Mouse (Mus musculus) forebrain, embryonic 11.5 days (tissue): Measurements from ENCODE around the gene Hrasls5. TPM values are rescaled to one million over a fixed set of nuclear protein-coding genes. Genes with fewer than 3 reads are reported as not detected.
A peak's percentile ranks its signal among the peaks of the same experiment; 100 is the strongest.

Experiments used
- ATAC-seq: fragments of 200-750 bp; cut with Nextera tagmentation; replicated peaks from 2 replicates; pipeline ENCODE4 v1.8.0; 2017; ENCODE audit warnings: moderate TSS enrichment; ENCODE audit not compliant: low FRiP score
- DNase-seq: peaks from one replicate; pipeline ENCODE4 v3.0.0-alpha.2; 2017; ENCODE audit warnings: low spot score
- H3K27ac ChIP-seq: fragments of 300-500 bp; sonication (generic); 2 replicates; pipeline ENCODE4 v1.5.1; 2014; ENCODE audit warnings: low read depth, low read length
- H3K27me3 ChIP-seq: fragments of 300-500 bp; sonication (generic); 2 replicates; pipeline ENCODE4 v1.6.1; 2014; ENCODE audit warnings: mild to moderate bottlenecking, low read length, mixed read lengths; ENCODE audit not compliant: control insufficient read depth, insufficient read depth
- H3K36me3 ChIP-seq: fragments of 300-500 bp; sonication (generic); 2 replicates; pipeline ENCODE4 v1.6.1; 2014; ENCODE audit warnings: mild to moderate bottlenecking, low read length, moderate library complexity, mixed read lengths; ENCODE audit not compliant: control insufficient read depth, insufficient read depth
- H3K4me1 ChIP-seq: fragments of 300-500 bp; sonication (generic); replicated peaks from 2 replicates; pipeline ENCODE4 v1.6.1; 2014; ENCODE audit warnings: low read length, mixed read lengths; ENCODE audit not compliant: control insufficient read depth, insufficient read depth
- H3K4me2 ChIP-seq: fragments of 300-500 bp; sonication (generic); 2 replicates; pipeline ENCODE4 v1.6.1; 2014; ENCODE audit warnings: low read depth, mild to moderate bottlenecking, low read length, moderate library complexity, mixed read lengths; ENCODE audit not compliant: severe bottlenecking
- H3K4me3 ChIP-seq: fragments of 300-500 bp; sonication (generic); 2 replicates; pipeline ENCODE4 v1.5.1; 2014; ENCODE audit warnings: low read depth, low read length
- H3K9ac ChIP-seq: fragments of 300-500 bp; sonication (generic); 2 replicates; pipeline ENCODE4 v1.6.1; 2014; ENCODE audit warnings: low read length
- H3K9me3 ChIP-seq: fragments of 300-500 bp; sonication (generic); 2 replicates; pipeline ENCODE4 v1.6.1; 2016; ENCODE audit warnings: low read length, mixed read lengths; ENCODE audit not compliant: control insufficient read depth
- WGBS: fragments of 180-500 bp; shearing (Covaris S2); extraction: QIAGEN DNeasy Blood & Tissue Kit; methylation state at CpG from one replicate; pipeline ENCODE4 v1.1.7; 2014; 5-methylcytosine and 5-hydroxymethylcytosine counted together
- polyA plus RNA-seq: library from polyadenylated mRNA; unstranded; fragments of >200 nt; fragmentation: Nextera tagmentation; extraction: Ambion mirVana; gene quantifications from 2 replicates; pipeline ENCODE4 v1.2.1, GENCODE M21; 2014

The Hrasls5 gene
- polyA plus RNA-seq: not detected in 2 replicates

GRCm38 (mm10) chr19:7611942-7612757 is at the start of gene Hrasls5:
Gene Hrasls5, plus strand, starts transcription at chr19:7612541.
- Histone ChIP-seq H3K4me3 (peak within 1 kb of the TSS; percentile 35), H3K9me3 (no peaks in the 10 kb centered on the region), H3K36me3 (no peaks in the 10 kb centered on the region), H3K9ac (peak within 1 kb of the TSS; percentile 47), H3K27ac (no peak within 1 kb of the TSS), H3K4me2 (peak within 1 kb of the TSS; percentile 72), H3K27me3 (peaks cover 14% of the 10 kb centered on the region), H3K4me1 (peaks cover 7% of the 10 kb centered on the region)
- no peak for DNase-seq
- WGBS: 2% methylated on average over 54 of the region's 54 CpGs
- peak; percentile 40; the same call in 1 of the 2 replicates for ATAC-seq

GRCm38 (mm10) chr19:7562601-7563129 is 49.7 kb upstream of the Hrasls5 start:
- DNase-seq (no peak), ATAC-seq (no peak)
- Histone ChIP-seq H3K9ac (no peak overlapping the region), H3K27me3 (no peaks in the 10 kb centered on the region), H3K4me1 (peaks cover 2% of the 10 kb centered on the region; the same call in 1 of the 2 replicates), H3K4me2 (no peak overlapping the region), H3K9me3 (no peaks in the 10 kb centered on the region), H3K27ac (no peak overlapping the region), H3K4me3 (no peak overlapping the region), H3K36me3 (no peaks in the 10 kb centered on the region)
- WGBS: 89% methylated on average over 10 of the region's 10 CpGs

- Histone ChIP-seq H3K9ac (no peak overlapping the region), H3K4me1 (no peaks in the 10 kb centered on the region), H3K4me2 (no peak overlapping the region), H3K9me3 (no peaks in the 10 kb centered on the region), H3K27ac (no peak overlapping the region), H3K4me3 (no peak overlapping the region), H3K27me3 (no peaks in the 10 kb centered on the region), H3K36me3 (no peaks in the 10 kb centered on the region)
- DNase-seq (no peak), ATAC-seq (no peak)
- 82% methylated on average over 2 of the region's 2 CpGs for WGBS
Measured at GRCm38 (mm10) chr19:7563676-7564075, 48.7 kb upstream of the Hrasls5 start.

DNA sequence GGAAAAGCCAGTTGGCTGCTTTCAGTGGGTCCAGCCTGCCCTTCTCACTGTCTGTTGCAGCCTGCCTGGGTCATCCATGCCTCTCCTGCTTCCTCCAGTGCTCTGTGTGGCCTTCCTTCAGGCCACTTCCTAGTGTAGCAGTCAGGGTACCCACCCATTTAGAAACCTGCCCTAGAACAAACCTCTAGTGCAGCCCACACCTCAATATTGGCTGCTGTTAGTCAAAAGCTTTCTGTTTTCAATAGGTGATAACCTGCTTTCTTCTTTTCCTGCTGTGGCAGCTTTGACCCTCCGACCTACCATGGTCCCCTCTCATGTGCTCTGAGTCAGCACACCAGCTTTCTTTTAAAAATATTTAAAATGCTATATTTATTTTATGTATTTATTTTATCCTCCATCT is 47.9 kb upstream of the Hrasls5 start:
- no peak overlapping the region for H3K9ac ChIP-seq
- ATAC-seq: no peak
- 81% methylated on average over 1 of the region's 1 CpGs for WGBS

GRCm38 (mm10) chr19:7566826-7567225 is 45.5 kb upstream of the Hrasls5 start:
- Histone ChIP-seq H3K4me1 (no peaks in the 10 kb centered on the region), H3K27ac (no peak overlapping the region), H3K4me2 (no peak overlapping the region), H3K36me3 (no peaks in the 10 kb centered on the region), H3K9ac (no peak overlapping the region), H3K27me3 (no peaks in the 10 kb centered on the region), H3K4me3 (no peak overlapping the region), H3K9me3 (no peaks in the 10 kb centered on the region)
- WGBS: 77% methylated on average over 3 of the region's 3 CpGs
- no peak for ATAC-seq
- no peak for DNase-seq

More for the DNA sequence above, 47.9 kb upstream of the Hrasls5 start:
- Histone ChIP-seq H3K27me3 (no peaks in the 10 kb centered on the region), H3K4me3 (no peak overlapping the region), H3K4me1 (no peaks in the 10 kb centered on the region), H3K9me3 (no peaks in the 10 kb centered on the region), H3K27ac (no peak overlapping the region), H3K36me3 (no peaks in the 10 kb centered on the region), H3K4me2 (no peak overlapping the region)
- no peak for DNase-seq

DNA sequence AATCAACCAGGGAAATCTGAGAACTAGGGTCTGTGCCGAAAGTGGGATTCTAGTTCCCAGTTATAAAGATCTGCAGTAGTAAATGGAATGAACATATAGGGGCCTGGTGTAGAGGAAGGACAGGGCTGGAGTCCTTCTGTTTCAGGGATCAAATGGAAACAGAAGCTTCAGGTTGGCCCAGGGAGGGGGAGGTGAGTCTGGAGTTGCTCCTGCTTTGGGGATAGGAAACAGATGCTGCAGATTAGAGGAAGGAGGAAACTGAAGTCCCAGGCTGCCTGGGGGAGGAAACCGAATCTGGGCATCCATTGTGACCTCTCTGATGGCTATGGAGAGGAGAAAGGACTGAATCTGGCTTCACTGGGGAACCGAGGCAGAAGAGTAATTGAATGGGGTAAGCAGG is 44.0 kb upstream of the Hrasls5 start:
- Histone ChIP-seq H3K4me1 (no peaks in the 10 kb centered on the region), H3K27me3 (no peaks in the 10 kb centered on the region), H3K4me2 (no peak overlapping the region), H3K9ac (no peak overlapping the region), H3K36me3 (no peaks in the 10 kb centered on the region), H3K4me3 (no peak overlapping the region), H3K27ac (no peak overlapping the region), H3K9me3 (no peaks in the 10 kb centered on the region)
- 65% methylated on average over 3 of the region's 3 CpGs for WGBS
- no peak for DNase-seq
- ATAC-seq: no peak

- Histone ChIP-seq H3K36me3 (no peaks in the 10 kb centered on the region), H3K9me3 (no peaks in the 10 kb centered on the region), H3K4me2 (no peak overlapping the region), H3K4me3 (no peak overlapping the region), H3K4me1 (no peaks in the 10 kb centered on the region), H3K9ac (no peak overlapping the region), H3K27me3 (no peaks in the 10 kb centered on the region), H3K27ac (no peak overlapping the region)
- 88% methylated on average over 5 of the region's 5 CpGs for WGBS
- no peak for DNase-seq
- no peak for ATAC-seq
Measured at GRCm38 (mm10) chr19:7569650-7570049, 42.7 kb upstream of the Hrasls5 start.

DNA sequence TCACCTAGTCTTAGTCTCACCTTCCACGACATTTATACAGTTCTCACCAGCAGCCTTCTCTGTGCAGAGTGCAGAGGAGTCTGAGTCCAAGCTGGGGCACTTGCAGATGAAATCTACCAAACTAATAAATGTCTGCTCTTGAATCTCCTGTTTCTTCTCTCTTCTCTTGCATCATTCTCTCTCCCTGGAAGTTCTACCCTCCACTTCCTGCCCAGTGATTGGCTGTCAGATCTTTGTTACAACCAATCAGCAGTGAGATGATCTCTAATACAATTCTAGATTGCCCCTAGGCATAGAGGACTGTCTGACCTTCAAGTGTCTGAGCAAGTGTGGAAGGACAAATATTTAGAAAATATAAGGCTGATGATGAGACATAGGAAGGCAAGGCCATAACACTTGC is 36.2 kb upstream of the Hrasls5 start:
- 81% methylated on average over 1 of the region's 1 CpGs for WGBS
- no peak overlapping the region for H3K4me3 ChIP-seq
- H3K27ac ChIP-seq: no peak overlapping the region
- no peaks in the 10 kb centered on the region for H3K9me3 ChIP-seq
- H3K36me3 ChIP-seq: no peaks in the 10 kb centered on the region
- ATAC-seq (no peak), DNase-seq (no peak)
- no peaks in the 10 kb centered on the region for H3K27me3 ChIP-seq
- H3K4me2 ChIP-seq: no peak overlapping the region
- H3K9ac ChIP-seq: no peak overlapping the region
- no peaks in the 10 kb centered on the region for H3K4me1 ChIP-seq

GRCm38 (mm10) chr19:7577710-7578109 is 34.6 kb upstream of the Hrasls5 start:
- H3K4me2 ChIP-seq: no peak overlapping the region
- H3K9ac ChIP-seq: no peak overlapping the region
- 85% methylated on average over 3 of the region's 3 CpGs for WGBS
- ATAC-seq (no peak), DNase-seq (no peak)
- no peak overlapping the region for H3K27ac ChIP-seq
- no peak overlapping the region for H3K4me3 ChIP-seq
- no peaks in the 10 kb centered on the region for H3K27me3 ChIP-seq
- H3K4me1 ChIP-seq: no peaks in the 10 kb centered on the region
- H3K9me3 ChIP-seq: no peaks in the 10 kb centered on the region
- no peaks in the 10 kb centered on the region for H3K36me3 ChIP-seq
